Comparison of ENCODE assay signal across 20 mouse cellular contexts in genomic region chr2:37763638-37764037, GRCm38 (mm10). TPM values are rescaled to one million over a fixed set of nuclear protein-coding genes. Genes with fewer than 3 reads are reported as not detected.
DNase-seq lines count a peak whose midpoint lies in the region; ATAC-seq and TF ChIP-seq lines count a peak whose summit lies in the region.
"Had no signal": no experiment of that assay in that cellular context is flagged by ENCODE, and none has a peak within 500 bp of the region (broad histone marks: within the 10 kb centered on the region; RNA-seq: fewer than 3 reads in every experiment).

No protein-coding gene starts in this region.

- no peak overlapping the region for H3K4me3 ChIP-seq in kidney, embryonic 14.5 days (ENCODE audit: low read length)
- no peak overlapping the region for H3K4me3 ChIP-seq in spleen, adult 2 months (ENCODE audit: extremely low read depth, insufficient read depth, insufficient read length)
- H3K4me3 ChIP-seq: heart, embryonic 10.5 days; intestine, embryonic 15.5 days; limb, embryonic 13.5 days; lung, embryonic 15.5 days had no signal

- 0 out of 2 replicates have a peak, but pooled peaks cover 5% of the 10 kb centered on the region for H3K27me3 ChIP-seq in kidney, embryonic 14.5 days (ENCODE audit: control insufficient read depth, insufficient read depth, low read length)
- no peaks in the 10 kb centered on the region for H3K27me3 ChIP-seq in spleen, adult 2 months (ENCODE audit: control insufficient read depth, insufficient read depth, low read length)
- H3K27me3 ChIP-seq: lung, embryonic 15.5 days had no signal

- ATAC-seq in kidney, embryonic 14.5 days (ENCODE audit: low FRiP score, low TSS enrichment) = peak; percentile 9; the same call in 1 of the 2 replicates
- ATAC-seq: hindbrain, embryonic 16.5 days; intestine, embryonic 15.5 days had no signal

- H3K9me3 ChIP-seq in kidney, embryonic 14.5 days (ENCODE audit: control insufficient read depth, low read length) = no peaks in the 10 kb centered on the region
- H3K9me3 ChIP-seq: heart, embryonic 10.5 days; intestine, embryonic 15.5 days; limb, embryonic 13.5 days; lung, embryonic 15.5 days had no signal

- H3K36me3 ChIP-seq in kidney, embryonic 14.5 days (ENCODE audit: control insufficient read depth, insufficient read depth, low read length) = no peaks in the 10 kb centered on the region
- no peaks in the 10 kb centered on the region for H3K36me3 ChIP-seq in spleen, adult 2 months (ENCODE audit: control insufficient read depth, insufficient read depth, low read length)
- H3K36me3 ChIP-seq: heart, embryonic 10.5 days; intestine, embryonic 15.5 days; limb, embryonic 13.5 days; lung, embryonic 15.5 days had no signal

- H3K4me1 ChIP-seq in kidney, embryonic 14.5 days (ENCODE audit: control insufficient read depth, insufficient read depth, low read length) = peaks cover 33% of the 10 kb centered on the region
- peaks cover 44% of the 10 kb centered on the region; the same call in 1 of the 2 replicates for H3K4me1 ChIP-seq in spleen, adult 2 months (ENCODE audit: control insufficient read depth, insufficient read depth, insufficient read length)

- H3K4me2 ChIP-seq in kidney, embryonic 14.5 days (replicated peaks; ENCODE audit: low read depth, low read length) = no peak overlapping the region
- H3K4me2 ChIP-seq: intestine, embryonic 15.5 days; limb, embryonic 13.5 days; lung, embryonic 15.5 days had no signal

- no peak for TF ChIP-seq POLR2A in spleen, adult 2 months (IDR thresholded peaks at IDR 0.05; ENCODE audit: low read depth, low read length)

- H3K9ac ChIP-seq in kidney, embryonic 14.5 days (ENCODE audit: low read depth, low read length) = no peak overlapping the region
- H3K9ac ChIP-seq: intestine, embryonic 15.5 days; limb, embryonic 13.5 days; liver, embryonic 14.5 days; lung, embryonic 15.5 days had no signal

- H3K27ac ChIP-seq in kidney, embryonic 14.5 days (ENCODE audit: low read depth, low read length) = no peak overlapping the region
- peak overlapping the region; percentile 84; the same call in 1 of the 2 replicates for H3K27ac ChIP-seq in spleen, adult 2 months (ENCODE audit: insufficient read depth, low read length)
- H3K27ac ChIP-seq: intestine, embryonic 15.5 days; limb, embryonic 13.5 days; liver, embryonic 14.5 days; lung, embryonic 15.5 days had no signal

- no peak for DNase-seq in kidney, adult 8-10 months
- no peak for DNase-seq in spleen, adult 2 months (ENCODE audit: low read depth in 1 of 2, low spot score in 2 of 2)
- DNase-seq in spleen, adult 18-20 months = no peak
- DNase-seq in fat pad, adult 2 months (ENCODE audit: extremely low read depth, low read depth, low spot score) = peak; percentile 76
- DNase-seq in urinary bladder, postnatal 36 days (ENCODE audit: low spot score in 2 of 2) = no peak
- no peak for DNase-seq in gastrocnemius, adult 18-20 months (ENCODE audit: low spot score)
- DNase-seq in layer of hippocampus, adult 8-10 months (ENCODE audit: low spot score in 2 of 2) = no peak
- DNase-seq: cerebellum, adult 2 months; cerebellum, postnatal 36 days; heart, postnatal 4 days; kidney, postnatal 14 days had no signal

- WGBS in kidney, embryonic 14.5 days = 27% methylated on average over 3 of the region's 3 CpGs
- 57% methylated on average over 3 of the region's 3 CpGs for WGBS in spleen, adult 2 months

- no peak for TF ChIP-seq CTCF in spleen, adult 2 months (IDR thresholded peaks at IDR 0.05; ENCODE audit: extremely low read depth, insufficient read depth, insufficient read length, insufficient replicate concordance)

RNA-seq across cellular contexts. Expression of gene Crb2, which starts 12.4 kb away (rescaled TPM):
- polyA plus RNA-seq in kidney, embryonic 14.5 days (2014; fragmentation: Nextera tagmentation; extraction: Ambion mirVana) = 2.2 and 3.2 TPM in 2 replicates
- 0.15 and 0.53 TPM in 2 replicates for polyA plus RNA-seq in spleen, adult 2 months (2012; rRNA removed)
- total RNA-seq in gastrocnemius, adult 18-20 months (2021) = under 1 TPM in 1 of 2 experiments, not detected in 1; 0.05 TPM
- total RNA-seq in layer of hippocampus, adult 8-10 months (2022) = 1 to 10 TPM; 2.8 to 6.0 (median 4.7) TPM
- total RNA-seq: granulocyte monocyte progenitor cell, adult 5-6 weeks; megakaryocyte-erythroid progenitor cell, adult 5-6 weeks had no signal

RNA-seq across cellular contexts. Expression of gene Strbp, which starts 60.0 kb away (rescaled TPM):
- 41.4 and 57.2 TPM in 2 replicates for polyA plus RNA-seq in kidney, embryonic 14.5 days (2014; fragmentation: Nextera tagmentation; extraction: Ambion mirVana)
- 4.8 and 6.7 TPM in 2 replicates for polyA plus RNA-seq in spleen, adult 2 months (2012; rRNA removed)
- 10 to 100 TPM; 20.5 to 21.5 TPM for total RNA-seq in gastrocnemius, adult 18-20 months (2021)
- 100 to 1,000 TPM; 154 to 203 (median 181) TPM for total RNA-seq in layer of hippocampus, adult 8-10 months (2022)

Comparison
In these comparisons a context has a peak if more than half of its experiments do, and no peak if none do; other contexts are left out.
1. RNA of gene Strbp, which starts 60.0 kb away (total RNA-seq): 154 to 203 TPM in layer of hippocampus, adult 8-10 months; 20.5 to 21.5 TPM in gastrocnemius, adult 18-20 months; every median in the first group is over 4 times any median in the second.